Mouse (Mus musculus) MEL-GATA-1-ER (cell line): ENCODE results near the gene Tgfb1.

Source experiments
- DNase-seq: peaks from one replicate; pipeline ENCODE4 v3.0.0-alpha.2; 2012; ENCODE audit warnings: low read depth; ENCODE audit errors: extremely low read depth

Tgfb1 gene

DNA sequence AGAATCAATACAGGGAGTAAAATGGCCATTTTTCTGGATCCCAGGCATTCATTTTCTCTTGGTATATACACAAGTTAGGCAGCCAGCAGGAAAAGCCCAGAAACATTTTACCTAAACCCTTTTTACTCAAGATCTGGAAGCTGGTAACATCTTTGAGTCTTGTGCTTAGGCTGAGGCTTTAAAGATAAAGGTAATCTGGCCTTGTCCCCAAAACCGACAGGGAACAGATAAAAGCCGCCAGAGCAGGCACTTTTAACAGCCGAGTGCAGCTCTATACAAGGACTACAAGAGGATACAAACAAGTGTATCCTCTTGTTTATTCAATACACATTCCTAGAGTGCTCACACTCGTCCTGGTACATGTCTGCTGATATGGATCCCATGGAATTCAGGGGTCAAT lies 48.2 kb downstream of the Tgfb1 start:
- DNase-seq: no peak

DNA sequence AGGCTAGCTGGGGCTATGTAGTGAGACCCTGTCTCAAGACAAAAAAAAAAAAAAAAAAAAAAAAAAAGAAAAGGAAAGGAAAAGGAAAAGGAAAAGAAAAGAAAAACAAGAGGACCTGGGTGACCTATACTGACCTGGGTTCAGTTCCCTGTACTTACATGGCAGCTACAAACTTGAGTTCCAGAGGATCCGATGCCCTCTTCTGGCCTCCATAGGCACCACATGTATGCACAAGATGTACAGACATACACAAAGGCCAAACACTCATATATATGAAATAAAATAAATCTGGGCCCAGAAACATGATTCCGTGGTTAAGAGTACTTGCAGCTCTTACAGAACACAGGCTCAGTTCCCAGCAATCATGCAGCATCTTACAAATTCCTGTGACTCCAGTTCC lies 50.1 kb downstream of the Tgfb1 start:
- DNase-seq: no peak

- peak; percentile 71 for DNase-seq
These were observed 51.5 kb downstream of the Tgfb1 start for GRCm38 (mm10) chr7:25738277-25738676.

- DNase-seq: no peak
These were observed 60.0 kb downstream of the Tgfb1 start for GRCm38 (mm10) chr7:25746844-25747243.

DNA sequence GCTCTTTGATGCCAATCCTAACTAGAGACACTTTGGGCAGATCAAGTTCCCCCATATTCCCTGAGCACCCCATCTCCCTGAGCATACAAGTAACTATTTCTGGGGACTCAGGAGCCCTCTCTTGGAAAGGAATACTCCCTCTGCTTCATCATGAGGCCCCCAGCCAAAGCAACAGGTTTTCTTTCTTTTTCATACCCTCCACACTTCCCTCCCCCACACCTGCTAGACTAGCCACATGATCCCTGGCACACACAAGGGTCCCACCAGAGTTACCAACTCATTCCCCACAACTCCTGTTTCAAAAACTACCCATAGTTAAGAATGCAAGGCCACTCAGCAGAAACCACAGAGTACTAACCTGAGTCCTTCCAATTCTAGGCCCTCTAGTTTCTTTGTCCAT lies 66.3 kb downstream of the Tgfb1 start:
- no peak for DNase-seq

DNA sequence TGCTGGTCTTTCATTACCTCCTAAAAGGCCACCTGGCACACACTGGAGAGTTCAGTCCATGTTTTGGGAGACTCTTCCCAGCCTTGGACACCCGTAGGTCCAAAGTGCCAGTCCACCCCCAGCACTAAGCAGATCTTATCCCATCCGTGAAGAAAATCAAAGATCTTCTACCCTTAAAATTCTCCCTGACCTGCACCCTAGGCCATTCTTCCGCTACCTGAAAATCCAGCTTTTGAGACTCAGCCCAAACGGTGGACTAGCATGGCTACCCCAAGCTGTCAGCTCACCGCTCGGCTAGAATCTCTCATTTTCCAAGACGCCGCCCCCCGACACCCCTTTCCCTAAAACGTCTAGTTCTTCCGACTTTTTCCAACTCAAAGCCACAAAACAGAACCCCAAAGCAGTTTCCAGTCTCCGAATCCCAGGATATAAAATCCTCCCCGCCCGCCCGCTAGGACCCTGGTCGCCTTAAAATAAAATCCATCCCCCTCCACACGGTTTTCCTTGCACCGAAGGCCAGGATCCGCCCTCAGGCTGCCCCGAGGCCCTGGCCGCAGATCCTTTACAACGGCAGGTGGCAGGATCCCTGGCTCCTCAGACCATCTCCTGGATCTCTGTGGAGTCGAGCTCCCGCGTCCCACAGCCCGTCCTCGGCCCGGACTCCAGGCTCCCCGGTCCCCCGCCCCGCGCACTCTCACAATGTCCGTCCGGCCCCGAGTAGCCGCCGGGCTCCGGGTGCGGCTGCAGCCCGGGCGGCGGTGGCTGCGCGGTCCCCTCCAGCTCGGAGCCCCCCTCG lies 67.0 kb downstream of the Tgfb1 start:
- no peak for DNase-seq

- DNase-seq: no peak
These were observed 67.6 kb downstream of the Tgfb1 start for GRCm38 (mm10) chr7:25754439-25754737.
